In genomic region chr9:62364216-62364615, GRCm38 (mm10) we compare ENCODE assay signal across 8 mouse cellular contexts. TPM values are rescaled to one million over a fixed set of nuclear protein-coding genes. Genes with fewer than 3 reads are reported as not detected.
DNase-seq lines count a peak whose midpoint lies in the region; ATAC-seq lines count a peak whose summit lies in the region.

No protein-coding gene starts in this region.

- H3K4me2 ChIP-seq in lung, embryonic 15.5 days = peak overlapping the region; percentile 61
- H3K4me2 ChIP-seq in limb, embryonic 15.5 days = peak overlapping the region; percentile 60
- peak overlapping the region; percentile 62 for H3K4me2 ChIP-seq in stomach, embryonic 16.5 days (ENCODE audit: low read depth, low read length)

- H3K27me3 ChIP-seq in lung, embryonic 15.5 days = no peaks in the 10 kb centered on the region
- no peaks in the 10 kb centered on the region for H3K27me3 ChIP-seq in limb, embryonic 15.5 days
- no peaks in the 10 kb centered on the region for H3K27me3 ChIP-seq in stomach, embryonic 16.5 days (ENCODE audit: control insufficient read depth, insufficient read depth, low read length)

- no peaks in the 10 kb centered on the region for H3K9me3 ChIP-seq in lung, embryonic 15.5 days
- H3K9me3 ChIP-seq in limb, embryonic 15.5 days = no peaks in the 10 kb centered on the region
- H3K9me3 ChIP-seq in stomach, embryonic 16.5 days (replicated peaks; ENCODE audit: control insufficient read depth, low read length) = no peaks in the 10 kb centered on the region

- H3K27ac ChIP-seq in lung, embryonic 15.5 days = peak overlapping the region; percentile 72
- H3K27ac ChIP-seq in limb, embryonic 15.5 days = no peak overlapping the region
- no peak overlapping the region for H3K27ac ChIP-seq in stomach, embryonic 16.5 days (ENCODE audit: low read length)

- peak; percentile 25 for DNase-seq in adrenal gland, adult 2 months
- no peak for DNase-seq in adrenal gland, postnatal 4 days (ENCODE audit: low spot score in 2 of 2)
- DNase-seq in lung, postnatal 25 days (ENCODE audit: low spot score) = no peak
- no peak for DNase-seq in layer of hippocampus, postnatal 25 days (ENCODE audit: extremely low spot score in 1 of 2, low spot score in 1 of 2)
- no peak for DNase-seq in layer of hippocampus, adult 8-10 months (ENCODE audit: low spot score in 2 of 2)

- no peak overlapping the region; the same call in 1 of the 2 replicates for H3K9ac ChIP-seq in lung, embryonic 15.5 days
- H3K9ac ChIP-seq in limb, embryonic 15.5 days = no peak overlapping the region
- H3K9ac ChIP-seq in stomach, embryonic 16.5 days (ENCODE audit: low read length) = no peak overlapping the region; the same call in 1 of the 2 replicates

- WGBS in lung, embryonic 15.5 days = 21% methylated on average over 4 of the region's 6 CpGs
- WGBS in limb, embryonic 15.5 days = 13% methylated on average over 6 of the region's 6 CpGs
- WGBS in stomach, embryonic 16.5 days = 19% methylated on average over 6 of the region's 6 CpGs

- no peak for ATAC-seq in lung, embryonic 15.5 days (ENCODE audit: borderline replicate concordance, extremely low read depth, low FRiP score, low TSS enrichment)
- ATAC-seq in limb, embryonic 15.5 days (ENCODE audit: insufficient number of reproducible peaks, low FRiP score, low TSS enrichment, low read depth) = no peak
- no peak for ATAC-seq in stomach, embryonic 16.5 days (ENCODE audit: insufficient read depth, low FRiP score)

- no peaks in the 10 kb centered on the region for H3K36me3 ChIP-seq in lung, embryonic 15.5 days
- no peaks in the 10 kb centered on the region for H3K36me3 ChIP-seq in limb, embryonic 15.5 days
- H3K36me3 ChIP-seq in stomach, embryonic 16.5 days (ENCODE audit: control insufficient read depth, insufficient read depth, low read length) = no peaks in the 10 kb centered on the region

- 0 out of 2 replicates have a peak overlapping the region, but pooled peaks have one; percentile 24 for H3K4me3 ChIP-seq in lung, embryonic 15.5 days
- 0 out of 2 replicates have a peak overlapping the region, but pooled peaks have one; percentile 32 for H3K4me3 ChIP-seq in limb, embryonic 15.5 days
- no peak overlapping the region for H3K4me3 ChIP-seq in stomach, embryonic 16.5 days (replicated peaks; ENCODE audit: low read length)

- H3K4me1 ChIP-seq in lung, embryonic 15.5 days = peaks cover 99% of the 10 kb centered on the region
- H3K4me1 ChIP-seq in limb, embryonic 15.5 days = peaks cover 93% of the 10 kb centered on the region
- peaks cover 79% of the 10 kb centered on the region for H3K4me1 ChIP-seq in stomach, embryonic 16.5 days (ENCODE audit: control insufficient read depth, insufficient read depth, low read length)

RNA-seq across cellular contexts. Expression of gene Anp32a, which starts 23.1 kb away (rescaled TPM):
- 100 to 1,000 TPM; 278 to 501 TPM for total RNA-seq in adrenal gland, adult 2 months (2021)
- 8.0 and 9.8 TPM in 2 replicates for polyA plus RNA-seq in adrenal gland, adult 2 months (2012; rRNA removed)
- 100 to 1,000 TPM; 437 to 471 TPM for total RNA-seq in adrenal gland, postnatal 4 days (2021)
- polyA plus RNA-seq in lung, embryonic 15.5 days (2015; fragmentation: Nextera tagmentation; extraction: Ambion mirVana) = 182 and 184 TPM in 2 replicates
- polyA plus RNA-seq in limb, embryonic 15.5 days (2015; fragmentation: Nextera tagmentation; extraction: Ambion mirVana) = 161 and 166 TPM in 2 replicates
- polyA plus RNA-seq in stomach, embryonic 16.5 days (2015; fragmentation: Nextera tagmentation; extraction: Ambion mirVana) = 117 and 125 TPM in 2 replicates
- total RNA-seq in layer of hippocampus, postnatal 25 days (2021) = 100 to 1,000 TPM; 285 to 296 TPM
- total RNA-seq in layer of hippocampus, adult 8-10 months (2022) = 100 to 1,000 TPM; 303 to 406 (median 351) TPM
